Mouse (Mus musculus) spleen, adult 2 months (tissue): ENCODE data around the gene Tm4sf5. TPM values are rescaled to one million over a fixed set of nuclear protein-coding genes. Genes with fewer than 3 reads are reported as not detected.
A peak's percentile ranks its signal among the peaks of the same experiment; 100 is the strongest.
"Not testable (repeated sequence)": the region's sequence is repeated elsewhere in the genome, so short reads cannot be mapped to it uniquely, and the experiment has no call there.

Experiments used
- DNase-seq, 2 experiments: peaks; one replicate each; pipeline versions ENCODE4 v3.0.0 to v3.0.0-alpha.2; 2012 to 2021; ENCODE audit warnings: low spot score in 2 of 2, low read depth in 1 of 2
- H3K27ac ChIP-seq: fragments of 200-500 bp; 2 replicates; pipeline ENCODE4 v1.5.1; 2012; ENCODE audit warnings: low read length, inconsistent platforms; ENCODE audit not compliant: insufficient read depth
- H3K27me3 ChIP-seq: fragments of 200-500 bp; 2 replicates; pipeline ENCODE4 v1.6.1; 2012; ENCODE audit warnings: mild to moderate bottlenecking, moderate library complexity, low read length, inconsistent platforms; ENCODE audit not compliant: control insufficient read depth, insufficient read depth
- H3K36me3 ChIP-seq: fragments of 200-500 bp; 2 replicates; pipeline ENCODE4 v1.6.1; 2012; ENCODE audit warnings: mild to moderate bottlenecking, low read length, inconsistent platforms; ENCODE audit not compliant: control insufficient read depth, insufficient read depth
- H3K4me1 ChIP-seq: fragments of 200-500 bp; 2 replicates; pipeline ENCODE4 v1.6.1; 2011; ENCODE audit warnings: inconsistent platforms; ENCODE audit not compliant: control insufficient read depth, insufficient read depth, insufficient read length
- H3K4me3 ChIP-seq: fragments of 200-500 bp; 2 replicates; pipeline ENCODE4 v1.5.1; 2011; ENCODE audit warnings: mild to moderate bottlenecking, inconsistent platforms; ENCODE audit not compliant: insufficient read depth, insufficient read length; ENCODE audit errors: extremely low read depth
- CTCF ChIP-seq: fragments of 200-500 bp; IDR thresholded peaks from 2 replicates; pipeline ENCODE4 v1.5.1; 2011; ENCODE audit warnings: mild to moderate bottlenecking, inconsistent platforms; ENCODE audit not compliant: insufficient read depth, insufficient read length, insufficient replicate concordance; ENCODE audit errors: extremely low read depth
- POLR2A ChIP-seq: fragments of 200-500 bp; IDR thresholded peaks from 2 replicates; pipeline ENCODE4 v1.6.1; 2011; ENCODE audit warnings: low read depth, low read length, inconsistent platforms
- WGBS: fragments of 180-500 bp; shearing (Covaris S2); methylation state at CpG from one replicate; pipeline ENCODE4 v1.1.7; 2018; 5-methylcytosine and 5-hydroxymethylcytosine counted together
- polyA plus RNA-seq: library from polyadenylated mRNA; depleted of rRNA; stranded (reverse); fragments of >200 nt; gene quantifications from 2 replicates; pipeline ENCODE4 v1.2.3, GENCODE M21; 2012

The Tm4sf5 gene
- polyA plus RNA-seq, 1 experiment = 1.3 TPM

GRCm38 (mm10) chr11:70526211-70526610 lies 21.2 kb downstream of the Tm4sf5 start:
- Histone ChIP-seq H3K4me3 (no peak overlapping the region), H3K27me3 (no peaks in the 10 kb centered on the region), H3K27ac (no peak overlapping the region), H3K36me3 (peaks cover 17% of the 10 kb centered on the region), H3K4me1 (no peaks in the 10 kb centered on the region)
- WGBS = 91% methylated on average over 12 of the region's 12 CpGs
- DNase-seq = no peak
- TF ChIP-seq CTCF (no peak), POLR2A (no peak)

DNA sequence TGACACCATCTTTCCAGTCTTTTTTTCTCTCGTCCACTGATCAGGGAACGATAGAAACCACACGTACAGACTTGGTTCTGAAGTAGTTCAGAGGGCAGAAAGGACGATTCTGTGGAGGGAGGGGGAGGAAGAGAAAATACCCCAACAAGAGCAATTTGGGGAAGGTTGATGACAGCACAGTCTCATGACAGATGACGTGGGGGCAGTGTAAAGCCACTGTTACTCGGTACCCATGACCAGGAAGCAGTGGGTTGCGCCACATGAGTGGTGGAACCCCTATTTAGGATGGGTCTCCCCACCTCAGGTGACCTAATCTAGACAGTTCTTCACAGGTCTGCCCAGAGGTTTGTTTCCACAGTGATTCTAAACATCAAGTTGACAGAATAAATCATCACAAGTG lies 23.6 kb downstream of the Tm4sf5 start:
- H3K27ac ChIP-seq = no peak overlapping the region
- DNase-seq = no peak
- H3K36me3 ChIP-seq = peaks cover 17% of the 10 kb centered on the region
- H3K4me3 ChIP-seq = no peak overlapping the region
- WGBS = 86% methylated on average over 7 of the region's 7 CpGs
- H3K27me3 ChIP-seq = no peaks in the 10 kb centered on the region
- no peaks in the 10 kb centered on the region for H3K4me1 ChIP-seq
- TF ChIP-seq POLR2A (no peak), CTCF (no peak)

- H3K4me1 ChIP-seq, DNase-seq, H3K27me3 ChIP-seq, H3K4me3 ChIP-seq, H3K27ac ChIP-seq: not testable (repeated sequence)
- H3K36me3 ChIP-seq = peaks cover 17% of the 10 kb centered on the region
- 75% methylated on average over 2 of the region's 2 CpGs for WGBS
These were observed 26.0 kb downstream of the Tm4sf5 start for GRCm38 (mm10) chr11:70531065-70531464.

GRCm38 (mm10) chr11:70532839-70533238 lies 27.8 kb downstream of the Tm4sf5 start, which contains the start of gene Gm40193:
TSS of gene Gm40193 (minus strand) at chr11:70532939.
- Histone ChIP-seq H3K27me3 (no peaks in the 10 kb centered on the region), H3K27ac (no peak within 1 kb of the TSS), H3K36me3 (peaks cover 6% of the 10 kb centered on the region), H3K4me3 (no peak within 1 kb of the TSS), H3K4me1 (no peaks in the 10 kb centered on the region)
- WGBS = 86% methylated on average over 6 of the region's 6 CpGs
- TF ChIP-seq POLR2A (no peak), CTCF (no peak)
- no peak for DNase-seq

- no peaks in the 10 kb centered on the region; the same call in none of the 2 replicates for H3K4me1 ChIP-seq
- no peak for DNase-seq
- WGBS = 9% methylated on average over 9 of the region's 9 CpGs
- peaks cover 4% of the 10 kb centered on the region; the same call in 1 of the 2 replicates for H3K27me3 ChIP-seq
- no peak for TF ChIP-seq POLR2A
- TF ChIP-seq CTCF = no peak
- H3K36me3 ChIP-seq = no peaks in the 10 kb centered on the region
- no peak overlapping the region for H3K27ac ChIP-seq
- peak overlapping the region; percentile 57 for H3K4me3 ChIP-seq
These were observed 34.4 kb downstream of the Tm4sf5 start for GRCm38 (mm10) chr11:70539423-70539822.

DNA sequence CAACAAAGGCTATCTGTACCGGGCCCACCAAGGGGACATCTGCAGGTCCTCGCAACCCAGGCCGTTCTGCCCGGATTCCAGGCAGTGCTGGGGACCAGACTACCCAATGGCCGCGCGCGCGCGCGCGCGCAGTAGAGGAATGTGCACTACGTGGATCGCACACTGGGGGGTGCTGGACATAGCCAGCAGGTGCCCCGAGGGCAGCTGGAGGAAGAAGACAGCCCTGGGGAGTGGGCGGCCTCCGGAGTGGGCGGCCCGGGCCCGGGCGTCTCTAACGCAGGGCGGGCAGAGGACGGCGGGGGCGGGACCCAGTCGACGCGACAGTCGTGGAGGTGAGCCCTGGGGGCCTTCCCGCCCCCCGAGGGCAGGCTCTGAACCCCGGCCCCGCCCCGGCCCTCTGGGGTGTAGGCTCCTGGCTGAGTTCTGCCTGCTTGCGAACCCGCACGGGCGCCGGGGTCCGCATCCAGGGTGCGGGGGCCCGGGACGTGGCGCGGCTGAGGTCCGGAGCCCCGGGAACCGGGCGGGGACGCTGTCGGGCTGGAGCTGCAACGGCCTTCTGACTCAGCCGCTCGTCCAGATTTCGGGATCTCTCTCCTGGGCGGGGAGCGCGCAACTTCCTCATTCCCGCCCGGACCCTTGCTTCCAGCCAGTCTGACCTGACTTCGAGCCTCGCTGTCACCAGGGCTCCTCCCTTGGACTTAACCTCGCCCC lies 35.0 kb downstream of the Tm4sf5 start, which contains the start of gene Pld2:
TSS of gene Pld2 (plus strand) at position 188 of the 711 bp plus-strand sequence.
- Histone ChIP-seq H3K4me3 (peak within 1 kb of the TSS; percentile 57), H3K27me3 (peaks cover 4% of the 10 kb centered on the region; the same call in 1 of the 2 replicates), H3K36me3 (no peaks in the 10 kb centered on the region), H3K27ac (no peak within 1 kb of the TSS; the same call in 1 of the 2 replicates), H3K4me1 (no peaks in the 10 kb centered on the region; the same call in none of the 2 replicates)
- WGBS = 1% methylated on average over 64 of the region's 65 CpGs
- peak; percentile 52 to 79 for DNase-seq
- peak; percentile 62; the same call in 1 of the 2 replicates for TF ChIP-seq CTCF
- no peak for TF ChIP-seq POLR2A

DNA sequence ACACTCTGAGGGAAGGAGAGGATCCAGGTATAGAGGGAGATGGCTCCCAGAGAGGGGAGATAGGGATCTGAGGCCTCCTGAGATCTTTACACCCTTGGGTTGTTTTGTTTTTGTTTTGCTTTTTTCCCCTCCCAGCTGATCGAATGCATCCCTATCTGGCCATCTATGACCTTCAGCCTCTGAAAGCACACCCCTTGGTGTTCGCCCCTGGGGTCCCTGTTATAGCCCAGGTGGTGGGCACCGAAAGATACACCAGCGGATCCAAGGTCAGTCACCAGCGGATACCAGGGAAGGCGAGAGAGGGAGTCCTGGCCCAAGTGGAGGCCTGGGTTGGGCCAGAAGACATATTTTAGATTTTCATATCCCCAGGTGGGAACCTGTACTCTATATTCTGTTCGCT lies 35.9 kb downstream of the Tm4sf5 start:
- no peak for DNase-seq
- no peaks in the 10 kb centered on the region for H3K36me3 ChIP-seq
- no peaks in the 10 kb centered on the region; the same call in none of the 2 replicates for H3K4me1 ChIP-seq
- H3K27ac ChIP-seq = no peak overlapping the region
- no peak overlapping the region for H3K4me3 ChIP-seq
- peaks cover 4% of the 10 kb centered on the region; the same call in 1 of the 2 replicates for H3K27me3 ChIP-seq
- TF ChIP-seq CTCF (no peak), POLR2A (no peak)
- WGBS = 83% methylated on average over 7 of the region's 7 CpGs
